Mouse (Mus musculus): Measurements from ENCODE around the gene Sumo1.

- TF ChIP-seq CTCF (IDR thresholded peaks at IDR 0.05; ENCODE audit: extremely low read depth, insufficient read length, insufficient replicate concordance, low read depth, low read length) (peak; percentile 55; the same call in 1 of the 2 replicates), POLR2A (IDR thresholded peaks at IDR 0.05; ENCODE audit: low read depth, low read length) (no peak)
Observed at GRCm38 (mm10) chr1:59613795-59614194, 56.8 kb downstream of the Sumo1 start.

All from small intestine, adult 2 months (tissue).